Mouse (Mus musculus) bone marrow macrophage, adult 2 months (primary cell): ENCODE measurements around the gene Mapkapk5.

Experiments used
- CTCF ChIP-seq: IDR thresholded peaks from 2 replicates; pipeline ENCODE4 v1.5.1; 2012; ENCODE audit warnings: low read depth, mild to moderate bottlenecking, low read length, moderate library complexity
- POLR2A ChIP-seq: IDR thresholded peaks from 2 replicates; pipeline ENCODE4 v1.6.1; 2012; ENCODE audit warnings: mild to moderate bottlenecking, low read depth, low read length, borderline replicate concordance

GRCm38 (mm10) chr5:121493305-121493704, 52.4 kb downstream of the Mapkapk5 start:
- TF ChIP-seq CTCF (no peak), POLR2A (no peak)
